Comparison of ENCODE assay signal across 8 mouse cellular contexts in the genomic region with DNA sequence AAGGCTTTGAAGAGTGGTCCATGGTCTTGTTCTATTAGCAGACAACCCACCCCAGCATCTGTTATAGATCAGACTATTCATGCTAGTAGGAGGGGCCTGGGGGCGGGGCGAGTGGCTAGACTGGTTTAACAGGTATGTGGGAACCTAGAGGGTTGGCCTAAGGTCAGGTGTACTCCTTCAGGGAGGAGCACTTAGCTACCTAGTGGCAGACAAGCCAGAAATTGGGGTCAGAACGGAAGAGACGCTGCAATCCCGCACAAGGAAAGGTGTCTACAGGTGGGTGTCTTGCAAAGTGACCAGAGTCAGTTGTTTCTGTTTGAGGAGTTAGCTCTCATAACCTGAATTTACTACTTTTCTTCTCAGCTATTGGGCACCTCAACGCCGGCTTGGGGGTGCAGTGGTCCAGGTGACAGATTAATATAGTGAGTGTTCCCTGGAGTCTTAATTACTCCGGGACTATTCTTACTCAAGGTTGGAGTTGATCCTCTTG. TPM values are rescaled to one million over a fixed set of nuclear protein-coding genes. Genes with fewer than 3 reads are reported as not detected.
DNase-seq lines count a peak whose midpoint lies in the region; ATAC-seq lines count a peak whose summit lies in the region.

A gene (plus strand): TSS at position 226 of the 490 bp plus-strand sequence.

- no peaks in the 10 kb centered on the region for H3K9me3 ChIP-seq in heart, embryonic 11.5 days (replicated peaks; ENCODE audit: control insufficient read depth, low read length)
- no peaks in the 10 kb centered on the region for H3K9me3 ChIP-seq in embryonic facial prominence, embryonic 15.5 days (replicated peaks)
- H3K9me3 ChIP-seq in kidney, embryonic 14.5 days (ENCODE audit: control insufficient read depth, low read length), result no peaks in the 10 kb centered on the region
- H3K9me3 ChIP-seq in lung, embryonic 16.5 days (ENCODE audit: control insufficient read depth, low read length), result no peaks in the 10 kb centered on the region
- H3K9me3 ChIP-seq in stomach, embryonic 16.5 days (replicated peaks; ENCODE audit: control insufficient read depth, low read length), result no peaks in the 10 kb centered on the region

- peaks cover 3% of the 10 kb centered on the region; the same call in 1 of the 2 replicates for H3K27me3 ChIP-seq in heart, embryonic 11.5 days (ENCODE audit: control insufficient read depth, insufficient read depth, low read length)
- H3K27me3 ChIP-seq in embryonic facial prominence, embryonic 15.5 days, result peaks cover 10% of the 10 kb centered on the region
- peaks cover 10% of the 10 kb centered on the region for H3K27me3 ChIP-seq in kidney, embryonic 14.5 days (ENCODE audit: control insufficient read depth, insufficient read depth, low read length)
- H3K27me3 ChIP-seq in lung, embryonic 16.5 days (ENCODE audit: control insufficient read depth, insufficient read depth, low read depth, low read length), result no peaks in the 10 kb centered on the region
- H3K27me3 ChIP-seq in stomach, embryonic 16.5 days (ENCODE audit: control insufficient read depth, insufficient read depth, low read length), result no peaks in the 10 kb centered on the region

- ATAC-seq in heart, embryonic 11.5 days (replicated peaks; ENCODE audit: insufficient number of reproducible peaks, low FRiP score, low TSS enrichment), result no peak
- ATAC-seq in embryonic facial prominence, embryonic 15.5 days (ENCODE audit: insufficient number of reproducible peaks, low FRiP score, low TSS enrichment, low read depth), result 0 out of 2 replicates have a peak, but pooled peaks have one; percentile 9
- peak; percentile 52 for ATAC-seq in kidney, embryonic 14.5 days (ENCODE audit: low FRiP score, low TSS enrichment)
- peak; percentile 59 for ATAC-seq in lung, embryonic 16.5 days (ENCODE audit: low read depth)
- peak; percentile 83 for ATAC-seq in stomach, embryonic 16.5 days (ENCODE audit: insufficient read depth, low FRiP score)

- H3K4me3 ChIP-seq in heart, embryonic 11.5 days (ENCODE audit: low read depth, low read length), result peak within 1 kb of the TSS; percentile 47
- H3K4me3 ChIP-seq in embryonic facial prominence, embryonic 15.5 days (replicated peaks), result peak within 1 kb of the TSS; percentile 41
- H3K4me3 ChIP-seq in kidney, embryonic 14.5 days (ENCODE audit: low read length), result peak within 1 kb of the TSS; percentile 34
- peak within 1 kb of the TSS; percentile 43 for H3K4me3 ChIP-seq in lung, embryonic 16.5 days (ENCODE audit: low read length)
- H3K4me3 ChIP-seq in stomach, embryonic 16.5 days (replicated peaks; ENCODE audit: low read length), result peak within 1 kb of the TSS; percentile 45

- H3K4me1 ChIP-seq in heart, embryonic 11.5 days (ENCODE audit: control insufficient read depth, insufficient read depth, low read length), result peaks cover 10% of the 10 kb centered on the region; the same call in 1 of the 2 replicates
- H3K4me1 ChIP-seq in embryonic facial prominence, embryonic 15.5 days, result peaks cover 47% of the 10 kb centered on the region
- peaks cover 14% of the 10 kb centered on the region; the same call in 1 of the 2 replicates for H3K4me1 ChIP-seq in kidney, embryonic 14.5 days (ENCODE audit: control insufficient read depth, insufficient read depth, low read length)
- peaks cover 24% of the 10 kb centered on the region for H3K4me1 ChIP-seq in lung, embryonic 16.5 days (replicated peaks; ENCODE audit: control insufficient read depth, insufficient read depth, low read length)
- peaks cover 26% of the 10 kb centered on the region for H3K4me1 ChIP-seq in stomach, embryonic 16.5 days (ENCODE audit: control insufficient read depth, insufficient read depth, low read length)

- peak within 1 kb of the TSS; percentile 90 for H3K4me2 ChIP-seq in heart, embryonic 11.5 days
- H3K4me2 ChIP-seq in embryonic facial prominence, embryonic 15.5 days (replicated peaks), result peak within 1 kb of the TSS; percentile 79
- peak within 1 kb of the TSS; percentile 72 for H3K4me2 ChIP-seq in kidney, embryonic 14.5 days (replicated peaks; ENCODE audit: low read depth, low read length)
- peak within 1 kb of the TSS; percentile 71 for H3K4me2 ChIP-seq in lung, embryonic 16.5 days (ENCODE audit: low read depth, low read length)
- peak within 1 kb of the TSS; percentile 72 for H3K4me2 ChIP-seq in stomach, embryonic 16.5 days (ENCODE audit: low read depth, low read length)

- peaks cover 31% of the 10 kb centered on the region for H3K36me3 ChIP-seq in heart, embryonic 11.5 days (ENCODE audit: control insufficient read depth, insufficient read depth, low read length)
- peaks cover 41% of the 10 kb centered on the region for H3K36me3 ChIP-seq in embryonic facial prominence, embryonic 15.5 days
- peaks cover 43% of the 10 kb centered on the region for H3K36me3 ChIP-seq in kidney, embryonic 14.5 days (ENCODE audit: control insufficient read depth, insufficient read depth, low read length)
- peaks cover 36% of the 10 kb centered on the region for H3K36me3 ChIP-seq in lung, embryonic 16.5 days (ENCODE audit: control insufficient read depth, insufficient read depth, low read length)
- peaks cover 39% of the 10 kb centered on the region for H3K36me3 ChIP-seq in stomach, embryonic 16.5 days (ENCODE audit: control insufficient read depth, insufficient read depth, low read length)

- no peak for DNase-seq in heart, adult 18-20 months
- DNase-seq in gastrocnemius, adult 18-20 months (ENCODE audit: low spot score), result no peak
- DNase-seq in spleen, adult 12 weeks (ENCODE audit: low spot score), result no peak

- peak within 1 kb of the TSS; percentile 75 for H3K9ac ChIP-seq in heart, embryonic 11.5 days (ENCODE audit: low read depth, low read length)
- peak within 1 kb of the TSS; percentile 28 for H3K9ac ChIP-seq in embryonic facial prominence, embryonic 15.5 days
- peak within 1 kb of the TSS; percentile 53 for H3K9ac ChIP-seq in kidney, embryonic 14.5 days (ENCODE audit: low read depth, low read length)
- H3K9ac ChIP-seq in lung, embryonic 16.5 days (ENCODE audit: low read length), result peak within 1 kb of the TSS; percentile 66
- peak within 1 kb of the TSS; percentile 70 for H3K9ac ChIP-seq in stomach, embryonic 16.5 days (ENCODE audit: low read length)

- WGBS in heart, embryonic 11.5 days (ENCODE audit: insufficient replicate concordance), result 22% methylated on average over 8 of the region's 8 CpGs
- 22% methylated on average over 8 of the region's 8 CpGs for WGBS in embryonic facial prominence, embryonic 15.5 days
- WGBS in kidney, embryonic 14.5 days, result 25% methylated on average over 8 of the region's 8 CpGs
- 19% methylated on average over 8 of the region's 8 CpGs for WGBS in lung, embryonic 16.5 days
- 23% methylated on average over 8 of the region's 8 CpGs for WGBS in stomach, embryonic 16.5 days

- H3K27ac ChIP-seq in heart, embryonic 11.5 days (ENCODE audit: low read depth, low read length), result no peak within 1 kb of the TSS
- H3K27ac ChIP-seq in embryonic facial prominence, embryonic 15.5 days (replicated peaks), result no peak within 1 kb of the TSS
- no peak within 1 kb of the TSS for H3K27ac ChIP-seq in kidney, embryonic 14.5 days (ENCODE audit: low read depth, low read length)
- no peak within 1 kb of the TSS for H3K27ac ChIP-seq in lung, embryonic 16.5 days (ENCODE audit: low read length)
- peak within 1 kb of the TSS; percentile 63 for H3K27ac ChIP-seq in stomach, embryonic 16.5 days (ENCODE audit: low read length)

RNA-seq across cellular contexts. Expression of the gene that starts here (rescaled TPM):
- polyA plus RNA-seq in heart, embryonic 11.5 days (2014; fragmentation: Nextera tagmentation; extraction: Ambion mirVana), result 0.53 and 0.65 TPM in 2 replicates
- total RNA-seq in heart, adult 18-20 months (2021), result under 1 TPM; 0.17 to 0.39 TPM
- 2.6 and 2.8 TPM in 2 replicates for polyA plus RNA-seq in embryonic facial prominence, embryonic 15.5 days (2015; fragmentation: Nextera tagmentation; extraction: Ambion mirVana)
- 0.47 and 0.76 TPM in 2 replicates for polyA plus RNA-seq in kidney, embryonic 14.5 days (2014; fragmentation: Nextera tagmentation; extraction: Ambion mirVana)
- 1.4 and 1.8 TPM in 2 replicates for polyA plus RNA-seq in lung, embryonic 16.5 days (2015; fragmentation: Nextera tagmentation; extraction: Ambion mirVana)
- polyA plus RNA-seq in stomach, embryonic 16.5 days (2015; fragmentation: Nextera tagmentation; extraction: Ambion mirVana), result 2.3 and 3.2 TPM in 2 replicates
- total RNA-seq in gastrocnemius, adult 18-20 months (2021), result under 1 TPM; 0.46 to 0.59 TPM

Comparison
In these comparisons a context has a peak if more than half of its experiments do, and no peak if none do; other contexts are left out.
1. Peak in ATAC-seq, H3K4me3 ChIP-seq, H3K9ac ChIP-seq and H3K4me2 ChIP-seq in kidney, embryonic 14.5 days; RNA of the gene not detected or under 1 TPM.